Mouse (Mus musculus) CH12.LX (cell line): Measurements from ENCODE around the gene Tbrg4.

Experiments
- CHD1 ChIP-seq: IDR thresholded peaks from 2 replicates; pipeline ENCODE4 v1.6.1; 2012; ENCODE audit warnings: low read depth, low read length, improper control_type of control experiment, inconsistent platforms
- CTCF ChIP-seq, 2 experiments: IDR thresholded peaks in 1 of 2; conservative IDR thresholded peaks in 1 of 2; 2 replicates each; pipeline ENCODE4 v1.5.1; 2011 to 2012; ENCODE audit warnings: low read depth in 2 of 2, low read length in 2 of 2, improper control_type of control experiment in 1 of 2, inconsistent platforms in 1 of 2, mild to moderate bottlenecking in 1 of 2, moderate library complexity in 1 of 2
- MXI1 ChIP-seq: IDR thresholded peaks from 2 replicates; pipeline ENCODE4 v1.6.1; 2011; ENCODE audit warnings: mild to moderate bottlenecking, low read depth, low read length, improper control_type of control experiment
- NELFE ChIP-seq: IDR thresholded peaks from 2 replicates; pipeline ENCODE4 v1.6.1; 2011; ENCODE audit warnings: low read depth, low read length, improper control_type of control experiment
- NRF1 ChIP-seq: IDR thresholded peaks from 2 replicates; pipeline ENCODE4 v1.6.1; 2014; ENCODE audit warnings: low read depth, mild to moderate bottlenecking, inconsistent platforms, low read length, improper control_type of control experiment, moderate library complexity
- POLR2A ChIP-seq: IDR thresholded peaks from 2 replicates; pipeline ENCODE4 v1.6.1; 2011; ENCODE audit warnings: low read depth, mild to moderate bottlenecking, improper control_type of control experiment, low read length
- RAD21 ChIP-seq: IDR thresholded peaks from 2 replicates; pipeline ENCODE4 v1.6.1; 2011; ENCODE audit warnings: low read depth, mild to moderate bottlenecking, low read length, improper control_type of control experiment, moderate library complexity
- RCOR1 ChIP-seq: conservative IDR thresholded peaks from 2 replicates; pipeline ENCODE4 v1.6.1; 2012; ENCODE audit warnings: low read depth, mild to moderate bottlenecking, inconsistent platforms, low read length, improper control_type of control experiment
- SIN3A ChIP-seq: IDR thresholded peaks from 2 replicates; pipeline ENCODE4 v1.6.1; 2012; ENCODE audit warnings: low read length, improper control_type of control experiment, inconsistent platforms
- SMC3 ChIP-seq: IDR thresholded peaks from 2 replicates; pipeline ENCODE4 v1.6.1; 2011; ENCODE audit warnings: low read depth, low read length, improper control_type of control experiment

DNA sequence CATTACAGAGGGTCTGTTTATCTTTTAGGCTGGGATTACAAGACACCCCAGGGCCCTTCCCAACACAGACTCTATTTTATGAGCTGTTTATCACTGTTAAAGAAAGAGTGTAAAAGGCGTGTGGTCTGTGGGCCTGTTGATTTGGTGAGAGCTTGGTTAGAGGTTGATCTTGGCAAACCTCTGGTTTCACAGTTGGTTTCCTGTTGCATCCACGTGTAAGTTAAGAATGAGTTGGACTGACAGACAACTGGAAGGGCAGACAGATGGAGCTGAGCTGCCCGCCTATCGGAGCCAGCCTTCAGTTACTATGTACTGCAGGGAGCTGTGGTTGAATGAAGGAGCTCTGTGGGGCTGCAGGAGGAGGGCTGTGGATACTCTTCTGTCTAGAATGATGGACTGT, 59.4 kb downstream of the Tbrg4 start:
- no peak for TF ChIP-seq NRF1
- TF ChIP-seq NELFE: no peak
- TF ChIP-seq CTCF (conservative IDR thresholded peaks at IDR 0.05 in 1 of 2, IDR thresholded peaks at IDR 0.05 in 1 of 2; ENCODE audit: low read depth in 2 of 2, low read length in 2 of 2): no peak
- no peak for TF ChIP-seq SIN3A
- no peak for TF ChIP-seq MXI1
- no peak for TF ChIP-seq RAD21
- no peak for TF ChIP-seq RCOR1
- no peak for TF ChIP-seq POLR2A
- TF ChIP-seq SMC3: no peak
- no peak for TF ChIP-seq CHD1
